Mouse (Mus musculus): ENCODE measurements around the gene Rel. TPM values are rescaled to one million over a fixed set of nuclear protein-coding genes. Genes with fewer than 3 reads are reported as not detected.

Rel gene
- polyA plus RNA-seq, 1 experiment from 2014 or later: 0.64 TPM

GRCm38 (mm10) chr11:23712299-23712698, 58.5 kb downstream of the Rel start:
- Histone ChIP-seq H3K9ac (ENCODE audit: low read length) (no peak overlapping the region), H3K27me3 (ENCODE audit: control insufficient read depth, insufficient read depth, low read length) (no peaks in the 10 kb centered on the region), H3K36me3 (ENCODE audit: control insufficient read depth, insufficient read depth, low read length) (peaks cover 5% of the 10 kb centered on the region; the same call in 1 of the 2 replicates), H3K4me2 (no peak overlapping the region), H3K9me3 (ENCODE audit: control insufficient read depth, low read length) (no peaks in the 10 kb centered on the region), H3K27ac (ENCODE audit: low read depth, low read length) (no peak overlapping the region), H3K4me1 (ENCODE audit: control insufficient read depth, insufficient read depth, low read length) (no peaks in the 10 kb centered on the region), H3K4me3 (ENCODE audit: low read depth, low read length) (no peak overlapping the region)
- no peak for ATAC-seq (ENCODE audit: low FRiP score)
- 89% methylated on average over 3 of the region's 3 CpGs for WGBS
- DNase-seq (ENCODE audit: low spot score, missing footprints): no peak

GRCm38 (mm10) chr11:23704604-23705294, 66.0 kb downstream of the Rel start:
- DNase-seq (ENCODE audit: low spot score, missing footprints) (no peak), ATAC-seq (ENCODE audit: low FRiP score) (no peak)
- WGBS: 84% methylated on average over 7 of the region's 7 CpGs
- Histone ChIP-seq H3K4me1 (ENCODE audit: control insufficient read depth, insufficient read depth, low read length) (no peaks in the 10 kb centered on the region), H3K4me3 (ENCODE audit: low read depth, low read length) (no peak overlapping the region), H3K9me3 (ENCODE audit: control insufficient read depth, low read length) (no peaks in the 10 kb centered on the region), H3K36me3 (ENCODE audit: control insufficient read depth, insufficient read depth, low read length) (no peaks in the 10 kb centered on the region), H3K9ac (ENCODE audit: low read length) (no peak overlapping the region), H3K27ac (ENCODE audit: low read depth, low read length) (no peak overlapping the region), H3K4me2 (no peak overlapping the region), H3K27me3 (ENCODE audit: control insufficient read depth, insufficient read depth, low read length) (no peaks in the 10 kb centered on the region)

- DNase-seq (ENCODE audit: low spot score, missing footprints) (no peak), ATAC-seq (ENCODE audit: low FRiP score) (no peak)
- H3K27ac ChIP-seq (ENCODE audit: low read depth, low read length): no peak overlapping the region
- no peak overlapping the region for H3K9ac ChIP-seq (ENCODE audit: low read length)
- no peak overlapping the region for H3K4me2 ChIP-seq
- H3K27me3 ChIP-seq (ENCODE audit: control insufficient read depth, insufficient read depth, low read length): no peaks in the 10 kb centered on the region
- no peaks in the 10 kb centered on the region for H3K4me1 ChIP-seq (ENCODE audit: control insufficient read depth, insufficient read depth, low read length)
- no peaks in the 10 kb centered on the region for H3K36me3 ChIP-seq (ENCODE audit: control insufficient read depth, insufficient read depth, low read length)
- H3K4me3 ChIP-seq (ENCODE audit: low read depth, low read length): no peak overlapping the region
- 91% methylated on average over 3 of the region's 3 CpGs for WGBS
- no peaks in the 10 kb centered on the region for H3K9me3 ChIP-seq (ENCODE audit: control insufficient read depth, low read length)
Measured at GRCm38 (mm10) chr11:23701831-23702230, 68.9 kb downstream of the Rel start.

- H3K27me3 ChIP-seq (ENCODE audit: control insufficient read depth, insufficient read depth, low read length): no peaks in the 10 kb centered on the region
- H3K4me3 ChIP-seq (ENCODE audit: low read depth, low read length): no peak overlapping the region
- H3K27ac ChIP-seq (ENCODE audit: low read depth, low read length): no peak overlapping the region
- no peak for ATAC-seq (ENCODE audit: low FRiP score)
- H3K36me3 ChIP-seq (ENCODE audit: control insufficient read depth, insufficient read depth, low read length): no peaks in the 10 kb centered on the region
- H3K9ac ChIP-seq (ENCODE audit: low read length): no peak overlapping the region
- no peaks in the 10 kb centered on the region for H3K9me3 ChIP-seq (ENCODE audit: control insufficient read depth, low read length)
- DNase-seq (ENCODE audit: low spot score, missing footprints): peak; percentile 76
- WGBS: 89% methylated on average over 3 of the region's 3 CpGs
- no peak overlapping the region for H3K4me2 ChIP-seq
- H3K4me1 ChIP-seq (ENCODE audit: control insufficient read depth, insufficient read depth, low read length): no peaks in the 10 kb centered on the region
Measured at GRCm38 (mm10) chr11:23699414-23700095, 71.2 kb downstream of the Rel start.

- no peak overlapping the region for H3K27ac ChIP-seq (ENCODE audit: low read depth, low read length)
- no peak for DNase-seq (ENCODE audit: low spot score, missing footprints)
- no peak overlapping the region for H3K4me2 ChIP-seq
- no peaks in the 10 kb centered on the region for H3K9me3 ChIP-seq (ENCODE audit: control insufficient read depth, low read length)
- no peaks in the 10 kb centered on the region for H3K4me1 ChIP-seq (ENCODE audit: control insufficient read depth, insufficient read depth, low read length)
- WGBS: 81% methylated on average over 2 of the region's 2 CpGs
- no peak overlapping the region for H3K4me3 ChIP-seq (ENCODE audit: low read depth, low read length)
- no peaks in the 10 kb centered on the region for H3K27me3 ChIP-seq (ENCODE audit: control insufficient read depth, insufficient read depth, low read length)
- H3K9ac ChIP-seq (ENCODE audit: low read length): no peak overlapping the region
- no peak for ATAC-seq (ENCODE audit: low FRiP score)
- H3K36me3 ChIP-seq (ENCODE audit: control insufficient read depth, insufficient read depth, low read length): no peaks in the 10 kb centered on the region
Measured at GRCm38 (mm10) chr11:23698526-23698925, 72.2 kb downstream of the Rel start.

GRCm38 (mm10) chr11:23695847-23696246, 74.9 kb downstream of the Rel start:
- no peaks in the 10 kb centered on the region for H3K9me3 ChIP-seq (ENCODE audit: control insufficient read depth, low read length)
- H3K4me1 ChIP-seq (ENCODE audit: control insufficient read depth, insufficient read depth, low read length): no peaks in the 10 kb centered on the region
- no peaks in the 10 kb centered on the region for H3K36me3 ChIP-seq (ENCODE audit: control insufficient read depth, insufficient read depth, low read length)
- DNase-seq (ENCODE audit: low spot score, missing footprints) (no peak), ATAC-seq (ENCODE audit: low FRiP score) (no peak)
- no peaks in the 10 kb centered on the region for H3K27me3 ChIP-seq (ENCODE audit: control insufficient read depth, insufficient read depth, low read length)
- H3K4me3 ChIP-seq (ENCODE audit: low read depth, low read length): no peak overlapping the region
- H3K9ac ChIP-seq (ENCODE audit: low read length): no peak overlapping the region
- H3K27ac ChIP-seq (ENCODE audit: low read depth, low read length): no peak overlapping the region
- H3K4me2 ChIP-seq: no peak overlapping the region

GRCm38 (mm10) chr11:23693286-23693685, 77.5 kb downstream of the Rel start:
- no peak overlapping the region for H3K4me3 ChIP-seq (ENCODE audit: low read depth, low read length)
- H3K4me1 ChIP-seq (ENCODE audit: control insufficient read depth, insufficient read depth, low read length): no peaks in the 10 kb centered on the region
- H3K9me3 ChIP-seq (ENCODE audit: control insufficient read depth, low read length): no peaks in the 10 kb centered on the region
- no peak overlapping the region for H3K27ac ChIP-seq (ENCODE audit: low read depth, low read length)
- WGBS: 83% methylated on average over 2 of the region's 2 CpGs
- no peak overlapping the region for H3K9ac ChIP-seq (ENCODE audit: low read length)
- H3K4me2 ChIP-seq: no peak overlapping the region
- ATAC-seq (ENCODE audit: low FRiP score) (no peak), DNase-seq (ENCODE audit: low spot score, missing footprints) (no peak)
- H3K36me3 ChIP-seq (ENCODE audit: control insufficient read depth, insufficient read depth, low read length): no peaks in the 10 kb centered on the region
- no peaks in the 10 kb centered on the region for H3K27me3 ChIP-seq (ENCODE audit: control insufficient read depth, insufficient read depth, low read length)

GRCm38 (mm10) chr11:23688060-23688459, 82.7 kb downstream of the Rel start:
- Histone ChIP-seq H3K4me1 (ENCODE audit: control insufficient read depth, insufficient read depth, low read length) (no peaks in the 10 kb centered on the region), H3K36me3 (ENCODE audit: control insufficient read depth, insufficient read depth, low read length) (no peaks in the 10 kb centered on the region), H3K27ac (ENCODE audit: low read depth, low read length) (no peak overlapping the region), H3K27me3 (ENCODE audit: control insufficient read depth, insufficient read depth, low read length) (no peaks in the 10 kb centered on the region), H3K9ac (ENCODE audit: low read length) (no peak overlapping the region), H3K4me2 (no peak overlapping the region), H3K4me3 (ENCODE audit: low read depth, low read length) (no peak overlapping the region), H3K9me3 (ENCODE audit: control insufficient read depth, low read length) (no peaks in the 10 kb centered on the region)
- DNase-seq (ENCODE audit: low spot score, missing footprints): no peak
- no peak for ATAC-seq (ENCODE audit: low FRiP score)
- 97% methylated on average over 1 of the region's 1 CpGs for WGBS
